Mouse (Mus musculus) brain, embryonic 18.5 days (tissue): Measurements from ENCODE around the gene Cfap99.

Experiments used
- DNase-seq: peaks from one replicate; pipeline ENCODE4 v3.0.0-alpha.2; 2012; ENCODE audit warnings: low read depth, low spot score

Gene Cfap99

DNA sequence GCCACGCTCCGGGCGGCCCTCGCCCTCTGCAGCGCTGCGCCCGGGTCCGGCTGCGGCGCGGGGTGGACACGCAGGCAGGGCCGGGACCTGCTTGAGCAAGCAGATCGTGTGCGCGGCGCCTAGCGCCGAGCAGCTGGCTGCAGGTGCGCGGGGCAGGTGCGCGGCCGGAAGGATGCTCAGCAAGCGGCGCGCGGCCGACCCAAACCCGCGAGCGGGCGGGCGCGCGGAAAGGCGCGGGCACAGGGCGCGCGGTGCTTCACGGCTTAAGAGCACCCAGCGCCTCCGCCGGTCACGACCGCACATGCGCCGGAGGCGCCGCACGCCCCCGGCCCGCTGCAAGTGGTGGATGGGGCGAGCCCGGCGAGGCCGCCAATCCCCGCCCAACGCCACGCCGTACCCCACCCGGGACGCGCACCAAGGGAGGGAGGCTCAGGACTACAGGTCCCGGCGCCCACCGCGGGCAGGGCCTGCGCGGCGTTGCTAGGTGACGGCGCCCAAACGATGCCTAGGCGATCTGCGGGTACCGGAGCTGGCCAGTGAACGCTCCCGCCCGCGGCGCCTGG is at the start of gene Cfap99, which contains the start of gene Zfyve28:
Gene Cfap99 (plus strand): TSS at position 447 of the 563 bp plus-strand sequence.
Gene Zfyve28 (minus strand): TSS at position 296 of the 563 bp plus-strand sequence.
- DNase-seq: peak; percentile 91

DNA sequence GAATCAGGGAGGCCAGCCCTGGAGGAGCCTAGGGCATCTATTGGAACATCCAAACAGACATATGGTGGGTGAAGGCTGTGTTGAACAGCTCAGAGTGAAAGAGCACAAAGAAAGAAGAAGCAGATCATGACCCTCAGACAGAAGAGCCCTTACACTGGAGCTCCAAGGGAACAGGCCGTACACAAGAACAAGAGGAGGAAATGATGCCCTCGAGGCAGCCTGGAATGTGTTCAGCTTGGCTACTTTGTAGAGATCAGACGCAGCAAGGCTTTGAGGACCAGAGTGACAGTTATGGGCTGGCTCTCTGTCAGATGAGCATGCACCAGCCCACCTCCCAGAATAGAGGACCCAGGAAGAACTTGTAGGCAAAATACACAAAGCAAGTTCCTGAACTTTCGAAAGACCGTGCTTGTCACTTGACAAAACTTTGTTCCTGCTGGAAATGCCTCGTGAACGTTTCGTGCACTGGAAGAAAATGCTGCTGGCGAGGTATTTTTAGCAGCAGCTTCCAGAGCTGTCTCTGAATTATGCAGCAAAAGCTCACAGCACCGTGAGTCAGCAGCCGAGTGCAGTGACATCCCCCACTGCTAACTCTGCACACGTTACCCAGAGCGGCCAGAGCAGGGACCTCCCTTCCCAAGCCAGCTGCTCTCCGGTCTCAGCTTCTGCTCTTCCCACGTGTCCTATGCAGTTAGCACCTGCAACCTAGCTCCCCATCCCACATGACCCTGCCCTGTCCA is 46.0 kb upstream of the Cfap99 start:
- peak; percentile 37 for DNase-seq

DNA sequence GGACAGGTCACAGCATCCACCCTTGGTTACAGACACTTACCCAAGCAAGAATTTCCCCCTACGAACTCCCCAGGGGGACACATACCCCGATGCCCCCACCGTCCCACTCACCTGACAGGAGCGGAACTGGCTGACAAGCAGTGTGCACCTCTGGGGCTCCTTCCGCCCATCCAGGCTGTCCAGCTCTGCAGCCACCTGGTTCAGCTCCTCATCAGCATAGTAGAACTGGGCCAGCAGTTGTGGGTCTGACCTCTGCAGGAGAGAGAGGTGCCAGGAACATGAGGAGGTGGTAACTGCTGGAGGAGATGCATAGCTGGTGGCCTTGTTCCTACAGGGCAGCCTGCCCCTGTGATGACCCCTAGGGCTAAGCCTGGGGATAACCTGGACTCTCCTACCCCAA is 45.3 kb upstream of the Cfap99 start:
- no peak for DNase-seq

DNA sequence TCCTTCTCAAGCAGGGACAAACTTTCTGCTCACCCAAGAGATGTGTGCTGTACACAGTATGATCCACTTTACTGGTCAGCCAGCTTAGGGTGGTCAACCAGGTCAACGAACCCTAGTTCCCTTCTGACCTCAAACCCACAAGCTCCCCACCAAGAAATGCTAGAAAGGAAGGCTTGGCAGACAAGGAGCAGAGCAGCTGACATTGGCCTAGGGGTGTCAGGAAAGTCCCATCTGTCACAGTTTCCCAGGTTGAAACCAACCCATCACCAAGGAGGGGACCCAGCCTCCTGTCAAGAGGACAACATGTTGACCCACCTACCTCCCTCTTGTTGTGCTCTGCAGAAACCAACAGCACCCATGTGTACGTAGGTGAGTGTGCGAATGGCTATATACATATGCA is 42.0 kb upstream of the Cfap99 start:
- no peak for DNase-seq

DNA sequence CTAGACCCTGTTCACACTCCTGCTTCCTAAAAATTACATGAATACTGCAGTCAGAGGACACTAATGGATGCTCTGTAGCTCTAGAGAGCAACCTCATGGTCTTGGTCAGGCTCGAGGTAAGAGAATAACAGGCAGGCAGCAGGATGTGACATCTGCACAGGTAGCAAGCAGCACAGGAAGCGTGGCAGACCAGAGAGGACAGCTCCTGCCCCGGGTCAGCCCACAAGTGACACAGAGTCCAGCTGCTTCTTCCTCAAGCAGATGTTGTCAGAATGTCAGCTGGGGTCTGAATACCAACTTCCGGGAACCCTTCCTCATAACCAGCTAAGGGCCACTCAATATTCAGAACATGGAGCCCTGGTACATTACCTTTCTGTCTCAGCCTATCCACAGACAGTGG is 39.3 kb upstream of the Cfap99 start:
- DNase-seq: no peak

DNA sequence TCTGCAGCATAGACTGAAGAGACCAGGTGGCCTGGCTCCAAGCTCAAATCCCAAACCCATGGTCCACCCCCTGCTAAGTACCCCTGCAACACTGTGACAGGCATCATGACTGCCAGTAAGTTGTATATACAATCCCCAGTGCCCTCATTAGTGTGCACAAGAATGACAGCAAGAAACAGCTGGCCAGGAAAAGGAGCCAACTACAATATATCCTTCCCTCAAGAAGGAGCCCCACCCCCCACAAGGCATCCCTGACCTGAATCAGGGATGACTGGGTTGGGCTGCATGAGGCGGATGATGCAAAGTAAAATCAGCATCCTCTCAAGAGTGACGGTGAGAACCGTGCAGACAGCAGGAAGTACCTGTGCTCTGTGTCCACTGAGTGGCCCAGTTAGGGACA is 38.3 kb upstream of the Cfap99 start:
- DNase-seq: no peak

DNA sequence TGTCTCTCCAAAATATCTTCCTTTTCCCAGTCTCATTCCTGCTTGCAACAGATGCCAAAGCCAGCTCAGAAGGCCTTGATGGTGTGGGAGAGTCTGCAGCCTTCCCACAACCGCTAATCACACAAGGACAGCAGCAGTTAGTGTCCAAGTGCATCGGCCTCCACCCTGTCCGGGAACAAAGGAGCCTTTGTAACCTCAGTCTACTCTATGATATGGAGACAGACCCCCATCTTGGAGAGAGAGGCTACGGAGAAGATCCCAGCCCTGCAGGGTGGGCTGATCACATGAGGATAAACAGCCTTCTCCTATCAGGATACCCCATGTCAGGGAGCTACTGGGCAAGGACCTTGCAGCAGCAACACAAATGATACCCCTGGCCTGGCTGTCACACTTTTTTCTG is 36.6 kb upstream of the Cfap99 start:
- DNase-seq: no peak

DNA sequence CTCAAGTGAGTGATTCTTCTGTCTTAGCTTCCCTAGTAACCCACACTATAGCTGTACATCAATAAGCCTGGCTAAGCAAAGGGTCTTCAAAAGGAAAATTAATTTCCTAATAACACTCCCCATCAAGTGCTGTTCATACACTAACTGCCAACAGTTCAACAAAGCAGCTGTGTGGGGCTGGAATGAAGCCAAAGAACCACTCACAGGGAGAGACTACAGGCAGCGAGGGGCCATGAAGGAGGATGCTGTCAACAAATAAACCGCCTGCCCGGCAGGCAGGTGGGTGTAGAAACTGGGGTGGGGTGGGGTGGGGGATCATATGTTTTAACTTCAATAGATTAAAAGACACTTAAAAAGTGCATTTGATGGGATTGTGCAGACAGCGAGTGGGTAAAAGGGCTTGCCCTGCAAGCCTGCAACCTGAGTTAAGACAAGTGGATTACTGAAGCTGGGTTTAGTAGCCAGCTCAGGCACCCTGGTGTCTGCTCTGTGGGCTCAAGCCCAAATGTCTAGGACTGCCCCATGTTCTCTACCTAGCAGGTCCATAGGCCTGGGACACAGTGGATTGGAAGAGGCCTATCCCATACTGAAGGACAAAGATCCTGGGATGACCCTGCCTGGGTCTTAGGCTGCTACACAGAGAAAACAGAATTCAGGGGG is 36.0 kb upstream of the Cfap99 start:
- no peak for DNase-seq

DNA sequence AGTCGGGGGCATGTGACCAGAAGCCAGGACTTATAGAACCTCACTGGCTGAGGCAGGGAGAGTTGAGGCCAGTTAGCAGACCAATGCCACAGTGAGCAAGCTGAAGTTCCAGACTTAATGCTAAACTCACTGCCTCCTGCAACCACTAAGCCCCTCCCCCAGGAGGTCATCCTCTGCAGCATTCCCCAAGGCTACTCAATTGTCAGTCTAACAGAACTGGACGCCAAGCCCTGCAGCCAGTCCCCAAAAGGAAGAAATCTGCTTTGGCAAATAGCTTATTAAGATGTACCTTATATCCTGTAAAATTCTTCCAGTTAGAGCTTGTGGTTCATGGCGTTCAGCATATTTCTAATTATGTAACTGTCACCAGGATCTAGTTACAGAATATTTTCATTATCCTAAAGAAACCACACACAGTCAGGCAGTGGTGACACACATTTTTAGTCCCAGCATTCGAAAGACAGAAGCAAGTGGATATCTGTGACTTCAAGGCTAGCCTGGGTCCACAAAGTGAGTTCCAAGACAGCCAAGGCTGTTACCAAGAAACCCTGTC is 35.4 kb upstream of the Cfap99 start:
- no peak for DNase-seq

DNA sequence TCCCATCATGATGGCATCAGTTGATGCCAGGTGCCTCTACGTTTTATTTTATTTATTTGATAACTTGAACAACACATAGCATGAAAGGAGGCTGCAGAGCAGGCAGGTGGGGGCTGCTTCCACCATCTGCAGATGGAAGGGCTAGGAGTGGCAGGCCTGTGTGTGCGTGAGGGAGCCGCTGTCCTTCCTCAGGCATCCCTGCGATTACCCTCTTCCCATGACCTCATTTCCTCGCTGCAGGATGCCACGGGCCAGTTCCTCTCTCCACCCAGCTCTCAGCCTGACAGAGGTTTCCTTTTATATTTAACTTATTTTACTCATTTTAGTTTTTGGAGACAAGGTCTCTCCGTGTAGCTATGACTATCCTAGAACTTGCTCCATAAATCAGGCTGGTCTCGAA is 34.1 kb upstream of the Cfap99 start:
- no peak for DNase-seq

DNA sequence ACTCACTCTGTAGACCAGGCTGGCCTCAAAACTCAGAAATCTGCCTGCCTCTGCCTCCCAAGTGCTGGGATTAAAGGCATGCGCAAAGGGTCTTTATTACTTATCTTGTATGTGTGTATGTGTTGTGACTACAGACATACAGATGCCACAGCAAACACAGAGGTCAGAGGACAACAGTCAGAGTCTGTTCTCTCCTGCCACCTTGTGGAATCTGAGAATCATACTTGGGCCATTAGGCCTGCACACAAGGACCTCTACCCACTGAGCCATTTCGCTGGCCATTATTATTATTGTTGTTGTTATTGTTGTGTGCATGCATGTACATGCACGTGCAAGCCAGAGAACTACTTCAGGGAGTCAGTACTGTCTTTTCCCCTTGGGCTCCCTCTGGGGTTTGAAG is 33.2 kb upstream of the Cfap99 start:
- DNase-seq: no peak

DNA sequence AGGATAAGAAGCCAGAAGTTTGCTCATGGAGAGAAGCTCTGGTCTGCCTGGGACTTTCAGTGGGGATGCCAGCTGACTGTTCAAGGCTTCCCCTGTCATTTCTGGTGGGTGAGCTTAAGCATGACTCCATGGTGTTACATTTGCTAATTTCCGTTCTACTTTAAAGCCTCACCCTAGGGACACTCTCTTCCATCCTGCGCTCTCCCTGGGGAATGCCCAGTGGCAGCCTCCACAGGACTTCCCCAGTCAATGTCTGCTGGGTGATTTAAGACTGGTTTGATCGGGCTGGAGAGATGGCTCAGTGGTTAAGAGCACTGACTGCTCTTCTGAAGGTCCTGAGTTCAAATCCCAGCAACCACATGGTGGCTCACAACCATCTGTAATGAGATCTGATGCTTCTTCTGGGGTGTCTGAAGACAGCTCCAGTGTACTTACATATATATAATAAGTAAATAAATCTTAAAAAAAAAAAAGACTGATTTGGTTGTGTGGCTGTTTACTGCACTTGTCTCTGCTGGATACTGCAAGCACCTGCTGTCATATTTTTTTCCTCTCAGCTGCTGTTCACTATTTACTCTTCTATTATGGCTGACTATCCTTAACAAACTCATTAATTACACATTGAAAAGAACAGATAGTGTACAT is 29.1 kb upstream of the Cfap99 start:
- no peak for DNase-seq

DNA sequence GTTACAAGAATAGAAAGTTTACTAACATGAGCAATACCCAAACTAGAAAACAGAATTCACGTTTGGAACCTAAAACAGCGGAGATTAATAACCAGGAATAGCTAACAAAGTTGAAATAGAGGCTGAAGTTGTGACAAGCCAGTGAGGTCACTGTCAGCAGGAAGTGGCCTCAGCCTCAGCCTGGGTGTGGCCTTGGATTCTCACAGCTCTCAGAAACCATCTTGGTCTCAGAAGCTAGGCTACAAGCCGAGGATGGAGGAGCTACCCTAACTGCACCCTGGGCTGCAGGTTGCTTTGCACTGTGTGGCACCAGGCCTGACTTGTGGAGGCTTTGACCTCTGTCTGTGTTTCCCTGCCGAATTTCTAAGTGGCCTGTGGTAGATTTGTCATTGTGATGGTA is 22.3 kb upstream of the Cfap99 start:
- no peak for DNase-seq

DNA sequence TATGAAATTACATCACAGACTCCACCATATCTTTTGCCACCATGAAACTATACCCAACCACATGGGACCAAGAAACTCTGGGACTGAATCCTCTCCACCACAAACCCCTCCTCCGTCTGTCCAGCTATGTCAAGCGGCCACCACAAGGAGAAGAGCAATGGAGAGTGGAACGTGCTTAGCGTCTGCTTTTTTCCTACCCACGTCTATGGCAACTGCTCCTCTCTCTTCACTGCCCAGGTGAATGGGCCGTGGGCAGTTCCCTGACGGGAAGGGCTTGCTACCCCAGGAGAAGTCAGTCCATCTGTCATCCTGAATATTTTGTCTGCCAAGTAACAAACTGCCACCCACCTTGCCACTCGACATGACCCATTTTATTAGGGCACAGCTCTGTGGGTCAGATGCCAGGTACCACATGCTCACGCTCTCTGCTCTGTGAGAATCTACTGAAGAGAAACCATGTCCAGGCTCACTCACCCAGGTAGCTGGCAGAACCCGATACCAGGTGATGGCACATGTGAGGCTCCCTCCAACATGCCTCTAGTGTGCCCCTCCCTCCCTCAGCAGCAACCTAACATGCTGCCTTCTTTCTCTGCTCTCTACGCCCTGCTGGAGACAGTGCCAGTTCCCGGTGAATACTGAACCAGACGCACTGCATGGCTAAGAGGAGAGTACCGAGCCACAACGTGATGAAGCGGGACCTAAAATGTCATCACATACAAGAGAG is 19.0 kb upstream of the Cfap99 start:
- DNase-seq: no peak

DNA sequence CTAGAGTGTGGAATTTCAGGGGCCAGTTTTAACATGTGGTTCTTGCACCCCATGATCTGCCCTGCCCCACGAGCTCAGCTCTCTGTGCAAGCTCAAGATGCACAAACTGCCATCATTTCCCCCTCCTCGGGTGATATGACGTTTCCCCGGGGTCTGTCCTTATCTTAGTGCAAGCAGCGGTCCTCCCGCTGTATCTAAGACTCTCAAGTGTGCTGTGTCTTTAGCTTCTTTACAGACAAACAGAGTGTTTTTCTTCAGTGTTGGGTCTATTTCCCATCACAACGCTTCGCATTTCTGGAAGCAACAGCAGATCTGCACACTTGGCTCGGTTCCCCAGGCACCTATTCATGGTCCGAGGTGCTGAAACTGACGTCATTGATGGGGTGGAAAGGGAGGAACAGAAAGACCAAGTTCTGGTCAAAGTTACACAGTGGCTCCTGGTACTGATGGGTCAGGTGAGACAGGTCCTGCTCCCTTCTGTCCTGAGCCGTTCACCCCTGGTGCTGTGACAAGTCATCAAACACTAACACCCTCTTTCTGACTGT is 18.4 kb upstream of the Cfap99 start:
- no peak for DNase-seq

DNA sequence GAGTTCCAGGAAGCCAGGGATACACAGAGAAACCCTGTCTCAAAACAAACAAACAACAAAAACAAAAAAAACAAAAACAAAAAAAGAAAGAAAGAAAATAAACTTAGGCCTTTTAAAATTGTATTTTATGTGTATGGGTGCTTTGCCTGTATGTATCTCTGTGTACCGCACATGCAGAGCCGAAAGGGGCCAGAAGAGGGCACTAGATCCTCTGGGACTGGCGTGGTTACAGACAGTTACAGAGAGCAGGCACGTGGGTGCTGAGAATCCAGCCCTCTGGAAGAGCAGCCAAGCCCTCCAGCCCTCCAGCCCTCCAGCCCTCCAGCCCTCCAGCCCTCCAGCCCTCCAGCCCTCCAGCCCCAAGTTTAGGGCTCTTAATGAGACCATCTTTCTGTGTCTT is 16.7 kb upstream of the Cfap99 start:
- no peak for DNase-seq

DNA sequence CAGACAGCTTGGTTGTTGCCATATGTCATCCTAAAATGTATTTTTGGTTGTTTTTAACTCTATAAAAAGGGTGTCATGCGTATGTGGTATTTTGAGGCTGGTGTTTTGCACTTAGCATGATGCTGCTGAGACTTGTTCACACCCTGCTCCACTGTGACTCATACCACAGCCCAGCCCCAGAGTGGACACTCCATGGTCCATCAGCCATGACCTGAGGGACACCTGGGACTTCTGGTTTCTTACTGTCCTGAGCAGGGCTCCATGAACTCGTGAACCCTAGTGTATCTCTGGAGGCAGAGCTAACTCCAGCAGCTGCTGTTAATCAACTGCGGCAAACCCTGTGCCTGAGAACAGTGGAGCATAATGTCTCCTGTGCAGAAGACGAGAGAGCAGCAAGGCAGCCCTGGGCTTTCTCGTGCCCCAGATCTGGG is 15.1 kb upstream of the Cfap99 start:
- DNase-seq: no peak

DNA sequence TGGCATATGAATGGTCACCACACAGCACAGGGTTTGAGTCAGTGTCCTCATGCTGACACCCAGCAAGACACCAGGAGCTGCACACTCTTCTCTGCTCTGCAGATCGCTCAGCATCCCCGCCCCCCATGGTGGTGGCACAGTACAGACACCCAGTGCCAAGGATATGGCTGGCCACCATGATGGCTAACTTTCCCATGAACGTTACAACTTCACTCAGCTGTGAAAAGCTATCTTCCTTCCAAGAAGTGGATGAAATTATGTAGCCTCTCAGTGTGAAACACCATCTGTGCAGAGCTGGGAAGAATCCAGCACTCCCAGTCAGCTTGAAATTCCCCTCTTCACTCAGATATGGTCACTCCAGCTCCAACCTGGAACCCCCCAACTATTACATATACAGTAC is 14.1 kb upstream of the Cfap99 start:
- DNase-seq: no peak

DNA sequence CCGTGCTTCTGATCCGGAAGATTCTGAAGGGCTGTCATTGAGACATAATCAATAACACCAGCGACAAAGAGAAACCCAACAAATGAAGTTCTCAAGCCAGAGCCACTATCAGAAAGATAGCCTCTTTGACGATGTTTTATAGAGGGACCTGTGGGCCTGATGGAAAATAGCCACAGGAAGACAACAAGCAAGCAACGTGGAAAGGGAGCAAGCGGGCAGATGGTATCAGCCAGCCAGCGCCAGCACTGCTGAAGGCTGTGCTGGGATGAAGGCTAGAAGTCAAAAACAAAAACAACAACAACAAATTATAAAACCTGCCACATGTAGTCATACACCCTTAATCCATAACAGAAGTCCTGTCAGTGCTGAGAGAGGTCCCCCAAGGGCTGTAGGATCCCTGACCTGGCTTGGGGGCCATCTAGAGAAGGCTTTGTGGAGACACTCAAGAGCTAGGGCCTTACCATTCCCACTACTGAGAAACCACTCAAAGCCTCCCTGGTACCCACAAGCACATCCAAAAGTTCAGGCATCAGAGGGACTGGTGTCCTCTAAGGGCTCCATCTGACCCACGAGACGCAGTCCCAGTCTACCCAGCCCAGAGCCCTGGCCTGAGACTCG is 13.6 kb upstream of the Cfap99 start:
- no peak for DNase-seq

DNA sequence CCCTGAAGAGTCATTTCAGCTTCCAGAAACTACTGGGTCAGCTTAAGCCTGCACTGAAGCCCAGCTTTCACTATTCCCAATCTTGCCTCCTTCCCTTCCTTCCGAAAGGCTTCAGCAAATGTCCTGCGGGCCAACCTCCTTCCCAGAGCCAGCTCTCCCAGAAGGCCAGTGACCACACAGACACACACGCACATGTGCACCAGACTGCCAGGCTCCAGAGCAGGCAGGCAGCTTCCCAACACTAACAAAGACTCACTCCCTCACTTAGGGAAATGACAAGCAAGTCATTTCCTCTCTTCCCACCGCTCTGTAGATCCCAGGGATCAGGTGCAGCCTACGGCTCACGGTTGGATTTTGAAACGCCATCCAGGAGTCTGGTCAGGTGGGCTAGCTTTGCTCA is 12.2 kb upstream of the Cfap99 start:
- no peak for DNase-seq

DNA sequence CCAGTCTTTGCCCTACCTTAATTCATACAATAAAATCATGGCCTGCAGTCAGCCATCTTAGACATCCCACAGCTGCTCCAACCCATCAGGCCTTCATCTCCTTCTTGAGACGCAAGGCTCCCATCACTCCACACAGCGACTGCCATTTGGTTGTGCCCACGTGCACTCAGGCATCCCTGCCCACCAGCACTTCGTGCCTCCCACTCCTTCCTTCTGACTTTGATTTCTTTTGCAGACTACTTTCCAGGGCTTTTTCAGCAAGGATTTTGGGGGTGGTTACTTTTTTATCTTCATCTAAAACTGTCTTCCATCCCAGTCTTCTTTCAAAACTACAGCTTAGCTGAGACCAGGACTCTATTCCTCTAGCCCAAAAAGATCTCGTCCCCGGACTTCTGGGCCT is 11.7 kb upstream of the Cfap99 start:
- DNase-seq: no peak
